Mouse (Mus musculus): ENCODE measurements around the gene Cd82.

The Cd82 gene

DNA sequence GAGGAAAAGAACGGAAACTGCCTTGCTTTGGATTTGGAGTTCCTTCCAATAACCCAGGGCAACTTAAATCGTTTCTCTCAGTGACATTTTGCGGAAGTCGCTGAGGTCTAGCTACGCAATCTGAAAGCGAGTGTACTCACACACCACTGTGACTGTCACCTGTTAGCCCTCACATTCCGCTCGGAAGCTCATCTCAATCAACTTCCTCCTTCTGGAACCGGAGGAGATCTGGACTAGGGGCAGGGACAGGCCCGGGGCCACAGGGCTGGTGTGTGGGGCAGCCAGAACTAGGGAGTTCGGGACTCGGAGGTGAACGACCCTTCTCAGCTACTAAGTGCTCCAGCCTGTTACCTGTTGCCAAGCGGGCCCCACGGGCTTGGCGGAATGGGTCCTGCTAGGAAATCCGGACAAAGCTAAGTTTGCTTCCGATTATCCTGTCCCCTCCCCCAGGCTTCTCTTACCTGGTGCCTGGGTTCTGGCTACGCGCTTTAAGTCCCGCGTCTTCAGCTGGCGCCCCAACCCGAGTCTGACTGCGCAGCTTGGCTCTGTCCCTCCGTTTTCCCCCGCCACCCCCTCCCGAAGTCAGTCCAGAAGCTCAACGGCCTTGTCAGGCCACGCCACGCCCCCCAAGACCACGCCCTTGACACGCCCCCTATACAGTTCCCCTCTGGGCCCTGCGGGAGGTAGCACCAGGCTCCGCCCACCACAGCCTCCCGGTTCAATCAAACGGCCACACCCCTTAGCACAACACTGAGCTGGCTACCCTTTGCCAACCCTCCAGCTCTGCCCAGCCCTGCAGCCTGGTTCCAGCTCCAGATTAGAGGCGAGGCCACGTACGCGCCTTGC is 848 bp downstream of the Cd82 start:
- peak; percentile 99 for DNase-seq

DNA sequence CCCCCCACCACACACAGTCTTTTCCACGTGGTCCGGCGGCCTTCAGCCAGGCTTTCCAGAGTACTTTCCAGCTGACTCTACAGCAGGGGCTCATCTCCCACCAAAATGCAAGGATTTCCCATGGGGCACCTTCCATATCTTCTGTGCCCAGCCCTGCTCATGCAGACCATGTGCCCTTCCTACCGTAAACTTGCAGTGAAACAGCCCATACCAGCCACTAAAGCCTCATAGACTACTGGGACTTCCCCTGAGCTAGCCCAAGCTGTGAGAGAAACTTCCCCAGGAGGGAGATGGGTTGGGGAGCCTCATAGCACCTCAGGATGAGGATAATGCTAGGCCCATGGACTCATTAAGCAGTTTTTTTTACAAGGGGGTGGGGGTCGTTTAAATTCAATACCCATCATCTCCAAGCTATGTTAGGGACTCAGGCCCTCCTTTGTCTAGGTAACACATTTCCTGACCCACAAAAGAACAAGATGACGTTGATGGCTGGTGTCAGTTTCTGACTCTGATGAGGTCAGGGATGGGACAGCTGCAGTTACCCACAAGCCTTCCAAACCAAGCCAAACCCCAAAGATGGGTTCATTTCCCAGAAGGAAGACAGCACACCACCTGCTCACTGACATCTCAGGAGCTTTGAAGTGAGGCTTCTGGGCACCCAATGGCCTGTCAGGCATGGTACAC is 2.0 kb downstream of the Cd82 start:
- DNase-seq, result no peak

DNA sequence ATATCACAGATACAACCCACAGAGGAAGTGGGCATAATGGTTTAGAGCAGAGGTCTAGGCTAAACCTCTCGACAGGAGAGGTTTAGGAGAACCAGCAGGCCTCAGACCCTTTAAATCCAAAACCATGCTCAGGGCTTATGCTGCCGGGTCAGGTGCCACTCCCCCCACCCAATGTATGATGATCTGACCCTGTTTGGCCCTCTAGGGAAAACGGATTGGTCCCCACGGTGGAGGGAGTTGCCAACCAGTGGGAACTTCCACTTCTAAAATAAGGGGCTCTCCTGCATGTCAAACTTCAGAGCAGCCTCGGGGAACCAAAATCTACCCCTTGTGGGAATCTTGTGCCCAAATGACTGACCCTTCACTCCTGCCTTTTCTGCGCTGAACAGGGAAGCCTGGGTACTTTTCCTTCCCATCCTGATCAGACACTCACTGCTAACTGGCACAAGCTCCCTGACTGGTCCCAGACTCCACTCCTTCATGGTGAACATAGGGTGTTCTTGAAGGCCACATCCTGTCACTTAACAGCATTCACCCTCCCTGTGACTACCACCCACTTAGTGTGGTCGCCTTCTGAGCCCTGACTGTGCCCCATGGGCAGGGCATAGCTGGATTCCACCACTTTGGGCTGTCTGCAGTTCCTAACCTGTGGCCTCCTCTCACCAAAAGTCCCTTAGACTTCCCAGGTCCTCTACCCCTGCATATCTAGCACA is 3.6 kb downstream of the Cd82 start:
- peak; percentile 47 for DNase-seq

DNA sequence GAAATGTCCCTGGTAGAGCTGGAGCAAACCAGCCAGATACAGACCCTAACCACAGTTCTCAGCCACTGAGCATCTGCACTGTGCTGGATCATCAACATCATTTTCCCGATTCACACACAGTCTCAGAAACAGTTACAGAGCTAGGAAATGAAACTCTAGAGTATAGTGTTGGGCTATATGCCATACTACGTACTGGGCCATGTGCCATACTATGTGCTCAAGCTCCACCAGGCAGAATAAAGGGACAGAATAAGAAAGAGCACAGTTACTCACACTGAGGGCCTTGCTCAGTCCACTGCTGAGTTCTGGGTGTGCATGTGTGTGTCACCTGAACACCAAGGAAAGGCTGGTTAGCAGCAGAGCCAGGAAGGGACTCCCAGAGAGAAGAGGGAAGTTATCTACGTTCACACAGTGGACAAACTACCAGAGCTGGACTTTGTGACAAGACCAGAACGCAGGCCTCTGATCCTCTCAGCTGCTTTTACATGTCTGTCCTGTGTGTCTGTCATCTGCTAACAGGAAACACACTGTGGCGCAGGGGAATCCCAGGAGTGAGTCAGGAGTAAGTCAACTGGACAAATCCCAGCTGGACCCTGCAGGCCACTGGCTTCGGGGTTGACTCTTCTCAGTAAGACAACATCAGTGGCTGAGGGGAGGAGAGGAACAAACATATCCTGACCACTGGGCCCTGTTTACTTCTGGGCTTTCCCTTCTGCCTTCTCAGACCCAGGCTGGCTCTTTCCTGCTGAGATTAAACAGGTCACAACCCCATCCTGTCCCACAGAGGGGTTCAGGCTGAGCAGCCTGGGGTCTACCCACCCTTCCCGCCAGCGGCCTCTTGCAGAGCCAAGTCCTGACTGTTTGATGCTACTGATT is 4.4 kb downstream of the Cd82 start:
- DNase-seq, result peak; percentile 67

- no peak for DNase-seq
These were observed 5.4 kb downstream of the Cd82 start for GRCm38 (mm10) chr2:93457426-93458130.

- no peak for DNase-seq
These were observed 6.8 kb downstream of the Cd82 start for GRCm38 (mm10) chr2:93456140-93456539.

DNA sequence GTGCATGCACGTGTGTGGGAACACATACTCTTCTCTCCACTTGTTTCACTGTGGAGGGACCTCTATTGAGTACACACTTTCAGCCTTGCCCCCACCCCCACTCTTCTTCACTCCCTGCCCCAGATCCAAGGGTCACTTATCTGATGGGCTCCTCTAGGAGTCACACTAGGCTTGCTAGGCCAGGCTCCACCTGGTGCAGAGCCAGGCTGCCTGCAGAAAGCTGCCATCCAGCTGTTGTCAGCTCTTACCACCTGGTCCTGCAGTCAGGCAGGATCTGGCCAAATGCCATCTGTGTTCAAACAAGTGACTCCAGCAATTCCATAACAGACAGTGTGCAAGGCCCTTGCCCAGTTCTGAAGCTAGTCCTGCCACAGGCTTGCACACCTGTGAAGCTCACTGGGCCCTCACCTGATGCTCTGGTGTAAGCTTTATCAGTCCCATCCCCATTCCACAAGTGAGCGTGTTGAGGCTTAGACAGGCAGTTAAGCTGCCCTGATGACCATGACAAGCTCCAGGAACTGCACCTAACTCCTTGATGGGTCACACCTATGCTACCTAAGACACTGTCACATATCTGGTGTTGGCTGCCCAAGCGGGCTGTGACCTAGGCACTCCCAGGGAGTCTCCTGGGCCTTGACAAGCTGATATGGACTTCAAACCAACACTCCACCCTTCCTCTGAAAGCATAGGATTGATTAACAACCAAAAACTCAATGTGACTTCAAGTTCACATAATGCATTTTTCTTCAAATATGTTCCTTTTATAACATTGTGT is 7.9 kb downstream of the Cd82 start:
- peak; percentile 34 for DNase-seq

DNA sequence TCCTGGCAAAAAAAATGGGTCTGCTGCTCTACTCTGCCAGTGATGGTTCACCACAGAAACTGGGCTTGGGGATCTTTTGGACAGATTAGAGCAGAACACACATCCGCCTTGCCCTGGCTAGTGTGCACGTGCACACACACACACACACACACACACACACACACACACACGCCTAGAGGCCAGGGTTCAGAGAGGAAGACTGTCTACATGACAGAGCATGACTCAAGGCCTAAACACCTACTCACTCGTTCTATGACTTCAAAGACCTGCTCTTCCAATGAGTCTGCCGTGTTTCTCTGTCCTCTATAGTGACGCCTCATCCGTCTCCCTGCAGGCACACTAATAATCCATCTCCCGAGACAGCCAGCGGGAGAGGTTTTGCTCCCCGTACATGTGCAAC is 8.6 kb downstream of the Cd82 start:
- peak; percentile 43 for DNase-seq

DNA sequence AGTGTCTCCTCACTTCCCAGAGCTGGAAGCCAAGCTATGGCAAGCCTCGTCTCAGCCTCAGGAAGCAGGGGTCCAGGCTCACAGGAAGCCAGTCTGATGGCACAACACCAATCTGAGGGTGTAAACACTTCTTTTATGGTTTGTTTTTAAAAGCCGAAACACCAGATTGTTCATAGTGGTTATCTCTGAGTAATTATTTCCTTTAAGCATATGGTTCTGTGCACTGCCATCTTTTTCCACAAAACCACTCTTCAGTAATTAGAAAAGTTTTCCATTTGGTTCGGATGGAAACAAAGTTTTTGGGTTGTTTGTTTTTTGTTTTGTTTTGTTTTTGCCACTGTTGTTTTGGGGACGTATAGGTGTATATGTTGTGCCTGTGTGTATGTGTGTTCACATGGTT is 9.9 kb downstream of the Cd82 start:
- DNase-seq, result no peak

GRCm38 (mm10) chr2:93452506-93452905 is 10.4 kb downstream of the Cd82 start:
- DNase-seq, result no peak

DNA sequence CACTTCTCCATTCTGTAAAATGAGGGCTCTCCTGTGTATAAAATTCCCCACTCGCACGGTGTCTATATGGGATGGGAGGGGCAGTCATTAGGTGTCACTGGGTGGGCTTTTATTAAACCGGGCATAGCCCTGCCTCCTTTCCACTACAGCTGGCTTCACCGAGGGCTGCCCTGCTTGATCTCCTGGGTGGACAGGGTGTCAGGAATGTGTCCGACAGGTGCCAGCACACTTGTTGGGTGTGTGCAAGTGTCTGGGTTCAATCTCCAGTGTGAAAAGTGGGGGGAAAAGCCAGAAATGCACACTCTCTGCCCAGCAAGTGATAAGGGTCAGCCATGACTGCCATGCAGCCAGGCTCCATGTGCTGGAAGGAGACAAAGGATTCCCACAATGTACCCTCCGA is 10.9 kb downstream of the Cd82 start:
- DNase-seq, result no peak

- DNase-seq, result no peak
These were observed 11.6 kb downstream of the Cd82 start for GRCm38 (mm10) chr2:93451219-93451938.

DNA sequence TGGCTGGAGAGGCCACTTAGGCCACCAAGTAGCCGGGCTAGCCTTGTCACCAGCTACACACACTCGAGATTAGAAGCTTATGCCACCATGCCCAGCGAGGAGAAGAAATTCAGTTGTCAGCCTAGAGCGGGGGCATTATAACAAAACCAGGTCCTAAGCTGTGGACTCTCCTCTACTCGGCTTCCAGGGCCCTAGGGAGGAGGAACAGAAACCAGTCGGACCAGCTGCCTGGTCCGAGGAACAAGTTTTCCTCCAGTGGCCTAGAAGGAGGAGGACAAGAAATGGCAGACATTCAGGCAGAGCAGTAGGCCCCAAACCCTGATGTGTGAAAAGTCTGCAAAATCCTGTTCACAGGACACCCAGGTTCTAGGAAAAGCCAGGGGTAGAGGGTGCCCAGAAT is 12.2 kb downstream of the Cd82 start:
- no peak for DNase-seq

- DNase-seq, result no peak
These were observed 13.3 kb downstream of the Cd82 start for GRCm38 (mm10) chr2:93449657-93450056.

- DNase-seq, result no peak
These were observed 14.2 kb downstream of the Cd82 start for GRCm38 (mm10) chr2:93448774-93449173.

DNA sequence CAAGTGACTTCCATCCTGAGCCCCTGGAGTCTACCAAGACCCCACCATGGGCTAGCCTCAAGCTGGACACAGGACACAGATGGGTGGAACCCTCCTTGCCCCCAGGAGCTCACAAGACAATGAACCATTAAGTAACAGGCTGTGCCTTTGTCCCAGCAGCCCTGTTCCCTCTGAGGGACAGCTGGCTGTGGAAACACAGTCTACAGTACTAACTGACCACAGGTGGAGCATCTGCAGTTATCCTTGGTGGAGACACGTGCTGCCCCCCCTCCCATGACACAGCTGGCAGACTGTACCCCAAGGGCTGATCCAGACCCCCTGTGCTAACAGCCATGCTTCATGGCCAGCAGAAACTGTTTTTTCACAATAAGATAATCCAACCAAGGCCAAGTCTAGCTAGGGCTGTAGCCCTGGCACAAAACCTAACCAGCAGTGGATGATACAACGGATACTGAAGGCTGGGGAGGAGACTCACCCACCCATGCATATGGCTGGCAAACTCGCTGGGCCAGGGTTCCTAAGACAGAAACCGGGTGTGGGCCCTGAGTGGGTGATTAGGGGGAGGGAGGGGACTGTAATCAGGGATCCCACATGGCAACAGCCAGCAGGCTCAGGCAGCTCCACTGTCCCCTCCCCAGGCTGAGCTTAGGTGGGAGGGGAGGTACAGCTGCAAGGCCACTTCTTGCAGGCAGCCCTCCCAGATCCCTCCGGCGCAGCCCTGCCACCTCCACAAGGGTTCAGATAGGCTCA is 15.3 kb downstream of the Cd82 start:
- DNase-seq, result no peak

GRCm38 (mm10) chr2:93446606-93447353 is 16.2 kb downstream of the Cd82 start:
- no peak for DNase-seq

DNA sequence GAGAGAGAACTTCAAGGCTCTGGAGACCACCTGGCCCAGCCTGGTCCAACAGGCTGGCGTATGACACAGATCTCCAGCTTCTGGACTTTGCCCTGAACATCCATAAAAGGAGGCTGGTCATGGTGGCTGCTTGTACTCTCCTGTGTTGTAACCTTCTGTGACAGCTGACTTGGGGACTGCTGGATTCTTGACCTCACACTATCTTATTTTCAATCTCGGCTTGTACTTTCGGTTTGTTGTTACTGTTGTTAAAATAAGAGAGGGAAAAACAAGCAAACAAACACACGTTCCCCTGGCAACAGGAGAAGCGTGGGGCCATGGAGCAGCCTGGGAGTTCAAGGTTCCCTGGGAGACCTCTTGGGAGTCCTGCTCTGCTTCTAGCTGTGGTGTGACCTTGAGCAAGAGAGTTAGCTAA is 17.7 kb downstream of the Cd82 start:
- DNase-seq, result no peak

GRCm38 (mm10) chr2:93444280-93444679 is 18.7 kb downstream of the Cd82 start:
- no peak for DNase-seq

Data from thymus, postnatal 14 days (tissue).